Mouse (Mus musculus) urinary bladder, postnatal 36 days (tissue): ENCODE measurements around the gene Immp2l.

Source experiments
- DNase-seq, 2 experiments: peaks; one replicate each; pipeline ENCODE4 v3.0.0; 2022; ENCODE audit warnings: low spot score in 2 of 2, mixed read lengths in 1 of 2

Gene Immp2l

GRCm38 (mm10) chr12:41991408-41991807 lies 967.5 kb downstream of the Immp2l start:
- DNase-seq, result no peak
